Mouse (Mus musculus): ENCODE data around the gene Ces1d. TPM values are rescaled to one million over a fixed set of nuclear protein-coding genes. Genes with fewer than 3 reads are reported as not detected.
"Not testable (repeated sequence)": the region's sequence is repeated elsewhere in the genome, so short reads cannot be mapped to it uniquely, and the experiment has no call there.

The Ces1d gene
- polyA plus RNA-seq, 1 experiment from 2014 or later, result 0.43 TPM

DNA sequence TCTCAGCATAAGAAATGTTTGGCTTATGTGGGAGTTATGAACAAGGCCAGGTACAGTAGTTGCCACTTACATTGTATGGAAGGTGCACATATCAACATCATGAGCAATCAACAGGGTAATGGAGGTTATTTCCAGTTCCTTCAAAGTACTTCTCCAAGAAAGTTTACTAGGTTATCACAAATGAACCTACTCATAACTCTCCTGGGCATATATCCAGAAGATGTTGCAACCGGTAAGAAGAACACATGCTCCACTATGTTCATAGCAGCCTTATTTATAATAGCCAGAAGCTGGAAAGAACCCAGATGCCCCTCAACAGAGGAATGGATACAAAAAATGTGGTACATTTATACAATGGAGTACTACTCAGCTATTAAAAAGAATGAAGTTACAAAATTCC, 28.8 kb upstream of the Ces1d start:
- not testable (repeated sequence) for H3K4me3 ChIP-seq (ENCODE audit: low read depth, low read length); H3K4me2 ChIP-seq; H3K4me1 ChIP-seq (ENCODE audit: control insufficient read depth, insufficient read depth, low read length); ATAC-seq (replicated peaks; ENCODE audit: insufficient number of reproducible peaks, low FRiP score, low TSS enrichment); H3K27ac ChIP-seq (ENCODE audit: low read depth, low read length); H3K9ac ChIP-seq (ENCODE audit: low read depth, low read length); H3K27me3 ChIP-seq (ENCODE audit: control insufficient read depth, insufficient read depth, low read length); H3K36me3 ChIP-seq (ENCODE audit: control insufficient read depth, insufficient read depth, low read length); H3K9me3 ChIP-seq (replicated peaks; ENCODE audit: control insufficient read depth, low read length)
- 96% methylated on average over 1 of the region's 1 CpGs for WGBS (ENCODE audit: insufficient replicate concordance)

DNA sequence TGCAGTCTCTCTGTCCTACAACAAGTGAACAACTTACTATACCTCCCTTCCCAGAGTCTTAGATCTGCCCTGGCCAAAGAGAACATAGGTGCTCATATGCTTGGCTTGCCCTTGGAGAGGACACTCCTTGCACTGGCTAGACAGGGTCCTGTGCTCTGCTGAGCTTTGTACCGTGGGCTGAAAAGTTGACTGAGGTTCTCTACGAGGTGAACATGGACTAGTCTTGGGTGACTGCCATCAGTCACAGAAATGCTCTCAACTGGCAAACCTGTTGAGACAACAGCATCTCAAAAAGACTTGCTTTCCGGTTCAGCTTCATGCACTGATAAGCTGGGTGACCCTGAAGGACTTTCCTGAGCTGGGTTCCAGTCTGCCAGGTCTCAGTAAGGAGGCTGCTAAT, 24.3 kb upstream of the Ces1d start:
- no peak overlapping the region for H3K9ac ChIP-seq (ENCODE audit: low read depth, low read length)
- no peak for ATAC-seq (replicated peaks; ENCODE audit: insufficient number of reproducible peaks, low FRiP score, low TSS enrichment)
- H3K27ac ChIP-seq (ENCODE audit: low read depth, low read length), result no peak overlapping the region

DNA sequence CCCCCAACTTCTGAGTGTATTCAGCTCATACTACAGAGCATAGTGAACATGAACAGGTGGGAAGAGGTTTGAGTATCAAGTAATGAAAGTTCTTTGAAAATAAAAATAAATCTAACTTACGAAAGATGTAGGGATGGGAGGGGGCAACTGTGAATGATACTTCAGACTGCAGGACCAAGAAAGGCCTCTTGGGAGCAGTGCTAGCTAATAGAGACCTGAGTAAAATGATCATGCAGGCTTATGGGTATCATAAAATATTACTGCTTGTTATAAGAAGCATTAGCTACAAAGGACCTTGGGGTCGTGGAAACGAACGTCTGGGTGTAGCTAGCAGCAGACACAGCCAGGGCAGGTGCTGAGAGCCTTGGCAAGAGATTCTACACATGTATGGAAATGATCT, 20.2 kb upstream of the Ces1d start:
- 66% methylated on average over 4 of the region's 4 CpGs for WGBS (ENCODE audit: insufficient replicate concordance)
- Histone ChIP-seq H3K36me3 (ENCODE audit: control insufficient read depth, insufficient read depth, low read length) (no peaks in the 10 kb centered on the region), H3K27me3 (ENCODE audit: control insufficient read depth, insufficient read depth, low read length) (no peaks in the 10 kb centered on the region), H3K9me3 (replicated peaks; ENCODE audit: control insufficient read depth, low read length) (no peaks in the 10 kb centered on the region), H3K4me3 (ENCODE audit: low read depth, low read length) (no peak overlapping the region), H3K4me2 (no peak overlapping the region), H3K27ac (ENCODE audit: low read depth, low read length) (peak overlapping the region; percentile 10; the same call in 1 of the 2 replicates), H3K9ac (ENCODE audit: low read depth, low read length) (no peak overlapping the region), H3K4me1 (ENCODE audit: control insufficient read depth, insufficient read depth, low read length) (peaks cover 2% of the 10 kb centered on the region; the same call in 1 of the 2 replicates)
- ATAC-seq (replicated peaks; ENCODE audit: insufficient number of reproducible peaks, low FRiP score, low TSS enrichment), result no peak

More for the DNA sequence above, 24.3 kb upstream of the Ces1d start:
- Histone ChIP-seq H3K4me1 (ENCODE audit: control insufficient read depth, insufficient read depth, low read length) (peaks cover 2% of the 10 kb centered on the region; the same call in 1 of the 2 replicates), H3K4me3 (ENCODE audit: low read depth, low read length) (no peak overlapping the region), H3K36me3 (ENCODE audit: control insufficient read depth, insufficient read depth, low read length) (no peaks in the 10 kb centered on the region), H3K9me3 (replicated peaks; ENCODE audit: control insufficient read depth, low read length) (no peaks in the 10 kb centered on the region), H3K4me2 (no peak overlapping the region), H3K27me3 (ENCODE audit: control insufficient read depth, insufficient read depth, low read length) (no peaks in the 10 kb centered on the region)
- 67% methylated on average over 3 of the region's 3 CpGs for WGBS (ENCODE audit: insufficient replicate concordance)

DNA sequence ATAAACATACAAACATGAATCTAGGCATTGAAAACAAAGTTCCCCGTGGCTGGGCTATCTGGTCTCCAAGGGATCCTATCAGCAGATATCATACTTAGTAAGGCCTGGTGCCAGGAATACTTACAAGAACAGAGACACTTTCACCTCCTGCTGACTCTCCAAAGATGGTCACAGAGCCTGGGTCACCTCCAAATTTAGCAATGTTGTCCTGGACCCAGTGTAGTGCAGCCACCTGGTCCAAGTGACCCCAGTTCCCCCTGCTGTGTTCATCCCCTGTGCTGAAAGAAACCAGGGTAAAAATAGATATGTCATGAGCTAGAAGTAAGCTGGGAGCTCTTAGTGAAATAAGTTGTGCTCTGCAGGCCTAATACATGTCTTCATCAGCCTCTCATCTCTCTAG, 19.7 kb upstream of the Ces1d start:
- WGBS (ENCODE audit: insufficient replicate concordance), result 26% methylated on average over 1 of the region's 1 CpGs
- H3K27ac ChIP-seq (ENCODE audit: low read depth, low read length), result peak overlapping the region; percentile 10; the same call in 1 of the 2 replicates
- H3K27me3 ChIP-seq (ENCODE audit: control insufficient read depth, insufficient read depth, low read length), result no peaks in the 10 kb centered on the region
- H3K4me1 ChIP-seq (ENCODE audit: control insufficient read depth, insufficient read depth, low read length), result peaks cover 2% of the 10 kb centered on the region; the same call in 1 of the 2 replicates
- no peak overlapping the region for H3K4me2 ChIP-seq
- no peaks in the 10 kb centered on the region for H3K36me3 ChIP-seq (ENCODE audit: control insufficient read depth, insufficient read depth, low read length)
- no peak overlapping the region for H3K9ac ChIP-seq (ENCODE audit: low read depth, low read length)
- 0 out of 2 replicates have a peak, but pooled peaks have one; percentile 22 for ATAC-seq (replicated peaks; ENCODE audit: insufficient number of reproducible peaks, low FRiP score, low TSS enrichment)
- H3K4me3 ChIP-seq (ENCODE audit: low read depth, low read length), result no peak overlapping the region
- H3K9me3 ChIP-seq (replicated peaks; ENCODE audit: control insufficient read depth, low read length), result no peaks in the 10 kb centered on the region

DNA sequence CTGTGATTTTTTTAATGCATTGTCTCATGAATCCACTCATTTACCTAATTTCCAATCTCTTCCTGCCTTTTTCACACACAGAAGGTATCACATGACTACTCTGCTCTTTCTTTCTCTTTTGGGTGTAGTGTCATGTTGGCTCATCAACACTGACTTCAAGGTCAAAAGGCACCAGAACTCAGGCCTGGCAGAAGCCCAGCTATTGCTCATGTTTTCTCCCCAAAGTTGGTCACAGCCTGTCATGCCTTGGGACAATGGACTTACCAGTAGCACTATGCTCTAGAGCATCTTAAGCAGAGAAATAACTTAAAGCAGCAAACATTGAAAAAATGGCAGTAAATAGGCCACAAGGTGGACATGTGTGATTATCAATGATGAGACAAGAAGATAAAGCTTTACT, 13.5 kb upstream of the Ces1d start:
- Histone ChIP-seq H3K4me1 (ENCODE audit: control insufficient read depth, insufficient read depth, low read length) (no peaks in the 10 kb centered on the region), H3K27ac (ENCODE audit: low read depth, low read length) (no peak overlapping the region), H3K27me3 (ENCODE audit: control insufficient read depth, insufficient read depth, low read length) (no peaks in the 10 kb centered on the region), H3K4me2 (no peak overlapping the region), H3K9ac (ENCODE audit: low read depth, low read length) (no peak overlapping the region), H3K4me3 (ENCODE audit: low read depth, low read length) (no peak overlapping the region), H3K9me3 (replicated peaks; ENCODE audit: control insufficient read depth, low read length) (no peaks in the 10 kb centered on the region), H3K36me3 (ENCODE audit: control insufficient read depth, insufficient read depth, low read length) (no peaks in the 10 kb centered on the region)
- no peak for ATAC-seq (replicated peaks; ENCODE audit: insufficient number of reproducible peaks, low FRiP score, low TSS enrichment)

DNA sequence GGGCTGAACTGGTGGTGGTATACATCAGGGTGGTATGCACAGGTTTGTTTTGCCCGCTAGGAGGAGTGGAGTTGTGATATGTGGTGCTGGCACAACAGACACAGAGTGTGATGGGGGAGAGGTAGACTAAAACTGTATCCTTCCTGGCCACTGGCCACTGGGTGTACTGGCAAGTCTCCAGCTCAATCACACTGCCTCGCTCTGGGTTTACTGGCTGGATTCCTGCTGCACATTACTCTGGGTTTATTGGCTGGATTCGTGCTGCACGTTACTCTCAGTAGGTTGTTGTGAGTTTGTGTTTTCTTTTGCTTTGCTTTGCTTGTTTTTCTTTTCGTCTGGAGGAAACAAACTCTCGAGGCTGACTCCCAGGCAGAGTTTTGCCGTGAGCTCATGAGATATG, 1.5 kb upstream of the Ces1d start:
- not testable (repeated sequence) for H3K9ac ChIP-seq (ENCODE audit: low read depth, low read length); H3K36me3 ChIP-seq (ENCODE audit: control insufficient read depth, insufficient read depth, low read length); H3K27ac ChIP-seq (ENCODE audit: low read depth, low read length); ATAC-seq (replicated peaks; ENCODE audit: insufficient number of reproducible peaks, low FRiP score, low TSS enrichment); H3K27me3 ChIP-seq (ENCODE audit: control insufficient read depth, insufficient read depth, low read length); H3K4me2 ChIP-seq; H3K4me3 ChIP-seq (ENCODE audit: low read depth, low read length); H3K9me3 ChIP-seq (replicated peaks; ENCODE audit: control insufficient read depth, low read length); H3K4me1 ChIP-seq (ENCODE audit: control insufficient read depth, insufficient read depth, low read length)
- WGBS (ENCODE audit: insufficient replicate concordance), result 59% methylated on average over 7 of the region's 7 CpGs

DNA sequence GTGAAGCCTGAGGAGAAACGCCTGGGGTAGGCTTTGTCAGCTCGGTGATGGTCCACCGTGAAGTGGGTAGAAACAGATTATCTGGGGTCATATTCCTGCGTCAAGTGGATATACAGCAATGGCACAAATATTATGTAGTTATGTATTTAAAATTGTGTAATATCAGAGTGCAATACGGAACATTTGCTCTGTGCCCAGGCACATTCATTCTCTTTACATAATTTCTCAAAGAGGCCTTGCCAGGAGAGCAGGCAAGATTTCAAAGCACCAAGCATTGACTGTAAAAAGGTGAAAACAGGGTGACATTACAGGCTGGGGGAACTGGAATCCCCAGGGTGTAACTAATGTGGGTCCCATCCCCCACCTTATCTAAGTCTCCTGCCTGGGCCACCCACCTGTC, 1.2 kb downstream of the Ces1d start:
- no peak overlapping the region for H3K27ac ChIP-seq (ENCODE audit: low read depth, low read length)
- ATAC-seq (replicated peaks; ENCODE audit: insufficient number of reproducible peaks, low FRiP score, low TSS enrichment), result no peak
- H3K36me3 ChIP-seq (ENCODE audit: control insufficient read depth, insufficient read depth, low read length), result no peaks in the 10 kb centered on the region
- H3K4me2 ChIP-seq, result no peak overlapping the region
- no peaks in the 10 kb centered on the region for H3K4me1 ChIP-seq (ENCODE audit: control insufficient read depth, insufficient read depth, low read length)
- no peaks in the 10 kb centered on the region for H3K27me3 ChIP-seq (ENCODE audit: control insufficient read depth, insufficient read depth, low read length)
- H3K9me3 ChIP-seq (replicated peaks; ENCODE audit: control insufficient read depth, low read length), result no peaks in the 10 kb centered on the region
- H3K9ac ChIP-seq (ENCODE audit: low read depth, low read length), result no peak overlapping the region
- WGBS (ENCODE audit: insufficient replicate concordance), result 74% methylated on average over 5 of the region's 5 CpGs
- no peak overlapping the region for H3K4me3 ChIP-seq (ENCODE audit: low read depth, low read length)

DNA sequence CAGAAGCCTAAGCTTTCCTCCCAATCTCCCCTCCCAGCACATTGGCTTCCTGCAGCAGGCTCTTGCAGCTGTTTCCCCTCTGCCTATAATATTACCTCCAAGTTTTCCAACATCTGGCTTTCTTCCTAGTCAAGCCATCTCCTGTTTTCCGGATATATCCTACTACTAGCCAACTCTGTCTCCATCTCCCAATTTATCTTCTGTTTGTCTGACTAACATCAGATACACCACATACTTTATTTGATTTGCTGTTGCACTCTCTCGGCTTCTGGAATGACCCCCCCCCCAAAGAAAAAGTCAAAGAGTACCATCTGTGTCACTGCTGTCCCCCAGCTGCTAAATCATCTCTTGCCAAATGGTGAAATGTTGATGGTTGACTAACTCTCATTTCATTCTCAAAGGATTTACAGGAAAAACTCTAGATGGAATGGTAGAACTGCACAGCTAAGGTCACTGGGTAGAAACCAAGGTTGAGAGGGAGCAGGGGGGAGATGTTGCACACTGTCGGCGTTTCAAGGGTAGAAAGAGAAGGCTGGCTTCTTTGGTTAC, 17.0 kb downstream of the Ces1d start:
- Histone ChIP-seq H3K27ac (ENCODE audit: low read depth, low read length) (no peak overlapping the region), H3K27me3 (ENCODE audit: control insufficient read depth, insufficient read depth, low read length) (no peaks in the 10 kb centered on the region), H3K4me3 (ENCODE audit: low read depth, low read length) (no peak overlapping the region), H3K9me3 (replicated peaks; ENCODE audit: control insufficient read depth, low read length) (no peaks in the 10 kb centered on the region), H3K9ac (ENCODE audit: low read depth, low read length) (no peak overlapping the region), H3K4me1 (ENCODE audit: control insufficient read depth, insufficient read depth, low read length) (no peaks in the 10 kb centered on the region), H3K4me2 (no peak overlapping the region), H3K36me3 (ENCODE audit: control insufficient read depth, insufficient read depth, low read length) (no peaks in the 10 kb centered on the region)
- 64% methylated on average over 4 of the region's 4 CpGs for WGBS (ENCODE audit: insufficient replicate concordance)
- no peak for ATAC-seq (replicated peaks; ENCODE audit: insufficient number of reproducible peaks, low FRiP score, low TSS enrichment)

DNA sequence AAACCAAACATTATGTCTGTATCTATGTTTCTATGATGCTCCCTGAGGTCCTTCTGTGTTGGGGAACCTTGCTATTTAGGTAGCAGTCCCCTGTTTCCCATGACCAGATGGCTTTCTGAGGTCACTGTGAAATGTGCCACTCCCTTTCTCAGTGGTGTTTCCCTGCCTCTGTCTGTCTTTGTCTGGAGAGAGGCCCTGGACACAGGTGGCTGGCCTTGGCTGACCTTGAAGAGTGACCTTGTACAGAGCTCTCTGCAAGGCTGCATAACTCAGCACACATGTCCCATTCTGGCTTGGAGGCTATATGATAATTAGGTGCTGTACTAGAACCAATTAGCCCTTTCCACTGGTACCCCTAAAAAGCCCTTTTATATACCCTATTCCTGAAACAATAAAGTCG, 21.0 kb downstream of the Ces1d start:
- 64% methylated on average over 1 of the region's 1 CpGs for WGBS (ENCODE audit: insufficient replicate concordance)
- Histone ChIP-seq H3K9ac (ENCODE audit: low read depth, low read length) (no peak overlapping the region), H3K36me3 (ENCODE audit: control insufficient read depth, insufficient read depth, low read length) (no peaks in the 10 kb centered on the region), H3K27ac (ENCODE audit: low read depth, low read length) (no peak overlapping the region), H3K4me2 (no peak overlapping the region), H3K4me3 (ENCODE audit: low read depth, low read length) (no peak overlapping the region), H3K4me1 (ENCODE audit: control insufficient read depth, insufficient read depth, low read length) (0 out of 2 replicates have a peak, but pooled peaks cover 5% of the 10 kb centered on the region), H3K9me3 (replicated peaks; ENCODE audit: control insufficient read depth, low read length) (no peaks in the 10 kb centered on the region), H3K27me3 (ENCODE audit: control insufficient read depth, insufficient read depth, low read length) (no peaks in the 10 kb centered on the region)
- no peak for ATAC-seq (replicated peaks; ENCODE audit: insufficient number of reproducible peaks, low FRiP score, low TSS enrichment)
